Mouse (Mus musculus) liver, postnatal 0 days (tissue): ENCODE data around the gene Aggf1. TPM values are rescaled to one million over a fixed set of nuclear protein-coding genes. Genes with fewer than 3 reads are reported as not detected.

Experiments used
- ATAC-seq: fragments of 200-750 bp; cut with Nextera tagmentation; 2 replicates; pipeline ENCODE4 v1.8.0; 2017; ENCODE audit warnings: mild to moderate bottlenecking, moderate library complexity
- DNase-seq: peaks from one replicate; pipeline ENCODE4 v3.0.0-alpha.2; 2016
- H3K27ac ChIP-seq: fragments of 300-500 bp; sonication (generic); 2 replicates; pipeline ENCODE4 v1.5.1; 2014; ENCODE audit warnings: antibody characterized with exemption, moderate library complexity, mild to moderate bottlenecking, low read depth
- H3K27me3 ChIP-seq: fragments of 300-500 bp; sonication (generic); 2 replicates; pipeline ENCODE4 v1.6.1; 2014; ENCODE audit warnings: low read length, control low read depth, mixed read lengths; ENCODE audit not compliant: insufficient read depth
- H3K36me3 ChIP-seq: fragments of 300-500 bp; sonication (generic); replicated peaks from 2 replicates; pipeline ENCODE4 v1.6.1; 2014; ENCODE audit warnings: mild to moderate bottlenecking, control low read depth, low read length, moderate library complexity, mixed read lengths; ENCODE audit not compliant: insufficient read depth
- H3K4me1 ChIP-seq: fragments of 300-500 bp; sonication (generic); 2 replicates; pipeline ENCODE4 v1.6.1; 2014; ENCODE audit warnings: antibody characterized with exemption, mild to moderate bottlenecking, control low read depth; ENCODE audit not compliant: insufficient read depth
- H3K4me2 ChIP-seq: fragments of 300-500 bp; sonication (generic); 2 replicates; pipeline ENCODE4 v1.6.1; 2014; ENCODE audit warnings: low read depth, mild to moderate bottlenecking, low read length, moderate library complexity, mixed read lengths
- H3K4me3 ChIP-seq: fragments of 300-500 bp; sonication (generic); 2 replicates; pipeline ENCODE4 v1.5.1; 2014; ENCODE audit warnings: low read depth, low read length
- H3K9ac ChIP-seq: fragments of 300-500 bp; sonication (generic); replicated peaks from 2 replicates; pipeline ENCODE4 v1.6.1; 2014; ENCODE audit warnings: mild to moderate bottlenecking, moderate library complexity
- H3K9me3 ChIP-seq: fragments of 300-500 bp; sonication (generic); 2 replicates; pipeline ENCODE4 v1.6.1; 2016; ENCODE audit warnings: mild to moderate bottlenecking, control low read depth, low read length, mixed read lengths
- CTCF ChIP-seq: sonication (generic); IDR thresholded peaks from 2 replicates; pipeline ENCODE4 v1.5.1; 2016; ENCODE audit warnings: antibody characterized with exemption, low read depth
- EP300 ChIP-seq: IDR thresholded peaks from 2 replicates; pipeline ENCODE4 v1.6.1; 2016; ENCODE audit warnings: antibody characterized with exemption, low read depth, mild to moderate bottlenecking
- WGBS: fragments of 180-500 bp; shearing (Covaris S2); extraction: QIAGEN DNeasy Blood & Tissue Kit; methylation state at CpG from one replicate; pipeline ENCODE4 v1.1.7; 2014; ENCODE audit not compliant: insufficient replicate concordance; 5-methylcytosine and 5-hydroxymethylcytosine counted together
- polyA plus RNA-seq: library from polyadenylated mRNA; unstranded; fragments of >200 nt; fragmentation: Nextera tagmentation; extraction: Ambion mirVana; gene quantifications from 2 replicates; pipeline ENCODE4 v1.2.1, GENCODE M21; 2015

The Aggf1 gene
- polyA plus RNA-seq, 1 experiment from 2014 or later, result 11.7 TPM

DNA sequence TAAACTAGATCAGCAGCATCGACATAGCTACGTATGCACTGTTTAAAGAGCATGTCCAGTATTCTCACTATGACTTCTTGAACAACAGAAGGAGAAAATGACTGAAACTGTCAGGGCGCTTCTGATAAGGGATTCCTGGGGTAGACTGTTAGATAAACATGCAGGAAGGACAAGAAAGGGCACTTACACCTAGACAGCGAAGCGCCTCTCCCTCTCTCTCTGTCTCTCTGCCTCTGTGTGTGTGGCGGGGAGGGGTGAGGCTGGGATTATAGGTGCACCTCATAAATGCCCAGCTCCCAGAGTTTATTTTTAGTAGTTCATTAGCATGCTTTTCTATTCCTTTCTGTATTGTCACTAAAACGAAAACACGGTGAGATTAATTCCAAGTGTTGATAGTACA lies 8.8 kb downstream of the Aggf1 start:
- Histone ChIP-seq H3K4me1 (no peaks in the 10 kb centered on the region), H3K9me3 (no peaks in the 10 kb centered on the region), H3K4me2 (no peak overlapping the region), H3K9ac (no peak overlapping the region), H3K4me3 (no peak overlapping the region), H3K36me3 (peaks cover 82% of the 10 kb centered on the region), H3K27me3 (no peaks in the 10 kb centered on the region), H3K27ac (no peak overlapping the region)
- peak; percentile 40; the same call in 1 of the 2 replicates for ATAC-seq
- DNase-seq, result no peak
- TF ChIP-seq EP300 (no peak), CTCF (no peak)
- 64% methylated on average over 8 of the region's 8 CpGs for WGBS

- DNase-seq, result no peak
- TF ChIP-seq EP300 (no peak), CTCF (no peak)
- Histone ChIP-seq H3K4me2 (no peak overlapping the region), H3K27me3 (no peaks in the 10 kb centered on the region), H3K9me3 (no peaks in the 10 kb centered on the region), H3K9ac (no peak overlapping the region), H3K27ac (no peak overlapping the region), H3K36me3 (peaks cover 78% of the 10 kb centered on the region), H3K4me3 (no peak overlapping the region), H3K4me1 (no peaks in the 10 kb centered on the region)
- 75% methylated on average over 4 of the region's 4 CpGs for WGBS
- ATAC-seq, result no peak
Measured at GRCm38 (mm10) chr13:95363440-95363839, 11.7 kb downstream of the Aggf1 start.

DNA sequence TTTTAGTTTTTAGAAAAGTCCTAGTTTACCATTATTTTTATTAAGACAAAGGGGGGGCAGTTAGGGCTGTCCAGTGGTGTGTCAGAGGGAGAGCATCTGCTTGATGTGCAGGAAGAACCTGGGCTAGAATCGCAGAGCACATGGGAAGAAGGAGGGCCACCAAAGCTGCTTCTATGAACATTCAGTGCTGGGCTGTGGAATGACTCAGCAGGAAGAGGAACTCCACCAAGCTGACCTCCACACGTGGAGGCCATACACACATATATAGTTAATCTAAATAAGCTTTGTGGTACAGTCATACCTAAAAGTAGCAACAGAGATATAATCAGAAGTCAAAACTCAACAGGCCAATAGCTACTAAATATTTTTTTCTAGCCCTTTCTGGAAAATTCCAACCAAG lies 16.9 kb downstream of the Aggf1 start:
- ATAC-seq (no peak), DNase-seq (no peak)
- Histone ChIP-seq H3K9me3 (no peaks in the 10 kb centered on the region), H3K4me2 (no peak overlapping the region), H3K4me3 (no peak overlapping the region), H3K9ac (no peak overlapping the region), H3K4me1 (no peaks in the 10 kb centered on the region), H3K36me3 (peaks cover 89% of the 10 kb centered on the region), H3K27ac (no peak overlapping the region), H3K27me3 (no peaks in the 10 kb centered on the region)
- 40% methylated on average over 2 of the region's 2 CpGs for WGBS
- no peak for TF ChIP-seq EP300
- TF ChIP-seq CTCF, result no peak

DNA sequence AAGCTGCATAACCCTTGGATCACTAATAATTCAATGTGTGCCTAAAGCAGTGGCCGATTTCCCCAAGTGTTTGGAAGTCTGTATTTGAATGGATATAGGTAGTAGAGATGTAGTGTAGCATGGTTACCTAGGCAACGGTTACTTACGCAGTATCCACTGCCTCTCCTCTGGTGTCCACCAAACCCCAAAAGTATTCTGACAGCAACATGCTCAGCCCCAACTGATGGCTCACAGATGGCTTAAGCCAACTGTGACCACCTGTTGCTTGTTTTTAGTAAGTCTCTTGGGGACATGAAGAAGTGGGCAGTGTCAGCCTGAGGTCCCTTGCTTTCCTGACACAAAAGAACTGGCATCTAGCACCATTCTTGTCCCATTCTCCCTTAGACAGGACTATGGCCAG lies 26.7 kb downstream of the Aggf1 start:
- ATAC-seq, result no peak
- TF ChIP-seq EP300 (no peak), CTCF (no peak)
- no peak overlapping the region for H3K4me2 ChIP-seq
- H3K36me3 ChIP-seq, result peaks cover 30% of the 10 kb centered on the region
- H3K27me3 ChIP-seq, result no peaks in the 10 kb centered on the region
- H3K9me3 ChIP-seq, result no peaks in the 10 kb centered on the region
- no peak overlapping the region for H3K9ac ChIP-seq
- H3K27ac ChIP-seq, result no peak overlapping the region
- no peak for DNase-seq
- WGBS, result 88% methylated on average over 3 of the region's 3 CpGs
- no peaks in the 10 kb centered on the region for H3K4me1 ChIP-seq
- no peak overlapping the region for H3K4me3 ChIP-seq

- peak; percentile 56; the same call in 1 of the 2 replicates for ATAC-seq
- WGBS, result 31% methylated on average over 8 of the region's 8 CpGs
Measured at GRCm38 (mm10) chr13:95347018-95347696, 28.0 kb downstream of the Aggf1 start.

GRCm38 (mm10) chr13:95345869-95346268 lies 29.3 kb downstream of the Aggf1 start:
- Histone ChIP-seq H3K9me3 (no peaks in the 10 kb centered on the region), H3K36me3 (peaks cover 6% of the 10 kb centered on the region), H3K4me1 (no peaks in the 10 kb centered on the region), H3K4me2 (no peak overlapping the region), H3K27ac (no peak overlapping the region), H3K27me3 (no peaks in the 10 kb centered on the region), H3K9ac (no peak overlapping the region), H3K4me3 (no peak overlapping the region)
- ATAC-seq (no peak), DNase-seq (no peak)
- TF ChIP-seq CTCF (no peak), EP300 (no peak)
- WGBS, result 63% methylated on average over 6 of the region's 6 CpGs

More at GRCm38 (mm10) chr13:95347018-95347696, 28.0 kb downstream of the Aggf1 start:
- H3K9me3 ChIP-seq, result no peaks in the 10 kb centered on the region
- no peak overlapping the region for H3K4me2 ChIP-seq
- H3K4me1 ChIP-seq, result no peaks in the 10 kb centered on the region
- TF ChIP-seq CTCF, result peak; percentile 93
- TF ChIP-seq EP300, result no peak
- no peak overlapping the region for H3K4me3 ChIP-seq
- peak; percentile 81 for DNase-seq
- no peaks in the 10 kb centered on the region for H3K27me3 ChIP-seq
- no peak overlapping the region for H3K27ac ChIP-seq
- H3K36me3 ChIP-seq, result peaks cover 19% of the 10 kb centered on the region
- no peak overlapping the region for H3K9ac ChIP-seq

DNA sequence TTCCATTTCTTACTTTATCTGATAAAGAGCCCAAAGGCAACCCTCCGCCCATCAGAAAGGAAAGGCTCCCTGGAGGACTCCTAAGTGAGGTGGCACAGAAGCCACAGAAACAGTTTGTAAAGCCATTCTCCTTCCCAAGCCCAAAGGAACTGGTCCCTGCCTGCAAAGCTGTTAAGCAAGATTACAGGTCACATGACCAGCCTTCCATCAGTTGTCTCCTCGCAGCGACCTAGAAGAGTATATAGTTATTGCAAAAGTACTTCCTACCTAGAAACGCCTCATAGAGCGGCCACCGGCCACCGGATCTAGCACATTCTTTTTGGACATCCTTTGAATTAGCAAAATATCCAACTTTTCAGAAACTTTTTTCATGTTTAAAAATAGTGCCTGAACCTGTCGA lies 31.7 kb downstream of the Aggf1 start:
- DNase-seq, result no peak
- WGBS, result 49% methylated on average over 8 of the region's 8 CpGs
- Histone ChIP-seq H3K4me2 (no peak overlapping the region), H3K9me3 (no peaks in the 10 kb centered on the region), H3K9ac (no peak overlapping the region), H3K4me3 (no peak overlapping the region), H3K27ac (no peak overlapping the region), H3K36me3 (0 out of 2 replicates have a peak, but pooled peaks cover 7% of the 10 kb centered on the region), H3K27me3 (no peaks in the 10 kb centered on the region), H3K4me1 (no peaks in the 10 kb centered on the region)
- TF ChIP-seq CTCF (no peak), EP300 (no peak)
- no peak for ATAC-seq
